Mouse (Mus musculus) lung, postnatal 0 days (tissue): Measurements from ENCODE around the gene Muc5ac.

Experiments used
- CTCF ChIP-seq: IDR thresholded peaks from 2 replicates; pipeline ENCODE4 v1.5.1; 2016; ENCODE audit warnings: antibody characterized with exemption, mild to moderate bottlenecking
- EP300 ChIP-seq: IDR thresholded peaks from 2 replicates; pipeline ENCODE4 v1.6.1; 2016; ENCODE audit warnings: antibody characterized with exemption, mild to moderate bottlenecking, control low read depth

DNA sequence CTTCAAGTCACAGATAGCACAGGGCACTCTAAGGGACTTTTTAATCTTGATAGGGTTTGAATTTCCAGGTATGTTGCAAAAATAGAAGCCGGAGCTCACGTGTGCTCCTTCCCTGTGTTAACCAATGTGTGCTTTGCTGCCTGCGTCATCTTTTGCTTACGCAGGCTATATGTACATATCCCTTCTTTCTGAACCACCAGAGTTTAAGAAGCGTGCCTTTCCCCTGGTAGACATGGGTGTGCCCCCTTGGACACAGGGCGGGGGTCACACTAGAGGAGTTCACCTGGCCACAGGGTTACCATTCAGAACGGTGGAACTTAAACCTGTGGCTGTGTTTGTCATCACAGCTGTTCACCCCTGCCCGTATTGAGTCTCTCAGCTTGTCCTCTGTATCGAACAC, 35.6 kb downstream of the Muc5ac start:
- TF ChIP-seq CTCF (no peak), EP300 (no peak)
